Mouse (Mus musculus) kidney, embryonic 16.5 days (tissue): ENCODE data around the gene Vps13c. TPM values are rescaled to one million over a fixed set of nuclear protein-coding genes. Genes with fewer than 3 reads are reported as not detected.

ENCODE experiments used
- ATAC-seq: fragments of 200-750 bp; cut with Nextera tagmentation; 2 replicates; pipeline ENCODE4 v1.8.0; 2017; ENCODE audit warnings: moderate TSS enrichment; ENCODE audit not compliant: low FRiP score, low TSS enrichment
- H3K27ac ChIP-seq: fragments of 300-500 bp; sonication (generic); 2 replicates; pipeline ENCODE4 v1.5.1; 2014; ENCODE audit warnings: low read length
- H3K27me3 ChIP-seq: fragments of 300-500 bp; sonication (generic); 2 replicates; pipeline ENCODE4 v1.6.1; 2014; ENCODE audit warnings: low read length, control low read depth, mixed read lengths; ENCODE audit not compliant: insufficient read depth
- H3K36me3 ChIP-seq: fragments of 300-500 bp; sonication (generic); 2 replicates; pipeline ENCODE4 v1.6.1; 2014; ENCODE audit warnings: low read length, control low read depth, mixed read lengths; ENCODE audit not compliant: insufficient read depth
- H3K4me1 ChIP-seq: fragments of 300-500 bp; sonication (generic); 2 replicates; pipeline ENCODE4 v1.6.1; 2014; ENCODE audit warnings: low read length, control low read depth, mixed read lengths; ENCODE audit not compliant: insufficient read depth
- H3K4me2 ChIP-seq: fragments of 300-500 bp; sonication (generic); replicated peaks from 2 replicates; pipeline ENCODE4 v1.6.1; 2014; ENCODE audit warnings: low read depth, low read length
- H3K4me3 ChIP-seq: fragments of 300-500 bp; sonication (generic); 2 replicates; pipeline ENCODE4 v1.5.1; 2014; ENCODE audit warnings: mild to moderate bottlenecking, low read length
- H3K9ac ChIP-seq: fragments of 300-500 bp; sonication (generic); replicated peaks from 2 replicates; pipeline ENCODE4 v1.6.1; 2014; ENCODE audit warnings: low read length
- H3K9me3 ChIP-seq: fragments of 300-500 bp; sonication (generic); 2 replicates; pipeline ENCODE4 v1.6.1; 2016; ENCODE audit warnings: low read length, control low read depth
- WGBS: fragments of 180-500 bp; shearing (Covaris S2); extraction: QIAGEN DNeasy Blood & Tissue Kit; methylation state at CpG from one replicate; pipeline ENCODE4 v1.1.7; 2014; 5-methylcytosine and 5-hydroxymethylcytosine counted together
- polyA plus RNA-seq: library from polyadenylated mRNA; unstranded; fragments of >200 nt; fragmentation: Nextera tagmentation; extraction: Ambion mirVana; gene quantifications from 2 replicates; pipeline ENCODE4 v1.2.1, GENCODE M21; 2015

Gene Vps13c
- polyA plus RNA-seq, 1 experiment from 2014 or later = 3.2 TPM

DNA sequence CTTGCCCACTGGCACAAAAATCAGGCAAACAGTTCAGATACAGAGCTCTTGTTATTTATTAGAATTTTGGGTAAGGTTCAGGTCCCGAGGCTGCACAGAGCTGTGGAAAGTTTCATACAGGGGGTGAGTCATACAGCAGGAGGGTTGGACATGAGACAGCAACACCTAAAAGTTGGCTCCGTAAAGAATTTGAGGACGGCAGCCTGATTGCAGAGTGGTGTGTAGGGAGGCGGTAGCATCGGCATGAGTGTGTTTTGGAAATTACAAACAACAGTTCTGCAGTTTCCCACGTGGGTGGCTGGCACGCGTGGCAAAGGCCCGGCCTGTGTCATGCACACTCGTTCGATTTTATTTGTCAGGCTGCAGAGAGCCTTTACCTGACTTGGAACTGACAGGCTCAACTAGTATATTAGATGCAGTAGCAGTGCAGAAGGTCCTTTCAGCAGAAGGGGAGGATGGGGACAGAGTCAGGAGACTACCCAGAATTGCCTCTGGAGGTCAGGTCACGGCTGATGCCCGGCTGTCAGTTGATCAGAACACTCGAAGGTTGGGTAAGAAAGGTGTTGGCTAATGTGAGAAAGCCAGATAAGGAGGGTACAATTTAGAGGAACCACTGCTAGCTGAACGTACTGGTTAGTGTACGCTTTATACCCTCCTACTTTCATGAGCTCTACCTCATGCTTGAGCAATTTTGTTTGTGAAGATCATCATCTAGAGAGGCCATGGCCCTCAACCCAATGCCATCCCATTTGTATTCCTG is 29.7 kb downstream of the Vps13c start:
- 79% methylated on average over 16 of the region's 16 CpGs for WGBS
- H3K9ac ChIP-seq = no peak overlapping the region
- no peaks in the 10 kb centered on the region for H3K36me3 ChIP-seq
- H3K4me1 ChIP-seq = peaks cover 10% of the 10 kb centered on the region
- no peaks in the 10 kb centered on the region for H3K27me3 ChIP-seq
- no peak for ATAC-seq
- H3K9me3 ChIP-seq = no peaks in the 10 kb centered on the region
- no peak overlapping the region for H3K27ac ChIP-seq
- no peak overlapping the region for H3K4me3 ChIP-seq
- no peak overlapping the region for H3K4me2 ChIP-seq

DNA sequence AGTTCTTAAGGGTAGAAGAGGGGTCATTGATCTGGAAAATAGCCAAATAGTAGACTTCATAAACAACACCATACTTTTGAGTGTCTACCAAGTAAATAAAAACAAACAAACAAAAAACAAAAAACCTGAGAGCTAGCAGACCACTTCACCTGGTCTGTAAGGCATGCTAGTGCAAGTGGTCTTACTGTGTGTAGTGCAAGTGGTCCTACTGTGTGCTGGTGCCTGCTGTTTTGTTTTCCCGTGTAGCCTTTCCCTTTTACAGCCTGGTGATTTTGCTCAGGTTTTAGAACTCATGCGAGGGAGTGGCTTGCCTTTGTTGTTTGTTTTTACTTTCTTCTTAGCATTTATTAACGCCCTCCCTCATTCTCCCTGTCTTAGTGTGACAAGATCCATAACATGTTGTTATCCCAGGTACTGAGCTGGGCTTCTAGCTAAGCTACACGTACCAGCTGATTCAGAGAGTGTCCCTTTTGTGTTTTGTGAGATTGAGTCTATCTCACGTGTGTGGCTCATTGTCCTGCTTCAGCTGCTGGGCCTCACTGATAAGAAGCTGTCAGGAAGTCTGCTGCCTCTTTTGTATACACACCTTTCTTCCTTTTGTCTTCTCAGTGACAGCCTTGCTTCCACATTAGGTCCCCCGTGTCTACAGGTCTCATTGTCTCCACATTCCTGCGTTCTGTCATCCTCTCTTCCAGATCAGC is 34.5 kb downstream of the Vps13c start:
- no peak overlapping the region for H3K4me3 ChIP-seq
- 0 out of 2 replicates have a peak, but pooled peaks cover 3% of the 10 kb centered on the region for H3K36me3 ChIP-seq
- no peaks in the 10 kb centered on the region; the same call in 1 of the 2 replicates for H3K4me1 ChIP-seq
- no peak for ATAC-seq
- H3K9ac ChIP-seq = no peak overlapping the region
- no peak overlapping the region for H3K27ac ChIP-seq
- no peaks in the 10 kb centered on the region for H3K27me3 ChIP-seq
- no peaks in the 10 kb centered on the region for H3K9me3 ChIP-seq
- no peak overlapping the region for H3K4me2 ChIP-seq
- WGBS = 69% methylated on average over 7 of the region's 7 CpGs

DNA sequence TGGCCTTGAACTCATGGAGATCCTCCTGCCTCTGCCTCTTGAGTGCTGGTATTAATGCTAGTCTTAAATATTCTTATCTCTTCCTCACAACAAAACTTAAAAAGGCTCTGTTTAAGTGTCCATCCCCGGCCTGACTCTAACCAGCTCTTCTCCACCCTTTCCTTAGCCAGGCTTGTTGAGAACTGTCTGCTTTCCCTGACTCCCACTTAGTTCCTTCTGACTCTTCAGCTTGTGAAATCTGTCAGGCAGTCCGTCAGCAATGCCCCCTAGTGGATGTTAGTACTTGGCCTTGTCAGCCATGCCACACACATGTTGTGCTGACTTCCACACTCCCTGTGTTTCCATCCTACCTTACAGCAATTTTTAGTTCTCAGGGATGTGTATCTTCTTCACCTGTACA is 35.1 kb downstream of the Vps13c start:
- no peaks in the 10 kb centered on the region for H3K9me3 ChIP-seq
- WGBS = 56% methylated on average over 2 of the region's 2 CpGs
- no peak for ATAC-seq

DNA sequence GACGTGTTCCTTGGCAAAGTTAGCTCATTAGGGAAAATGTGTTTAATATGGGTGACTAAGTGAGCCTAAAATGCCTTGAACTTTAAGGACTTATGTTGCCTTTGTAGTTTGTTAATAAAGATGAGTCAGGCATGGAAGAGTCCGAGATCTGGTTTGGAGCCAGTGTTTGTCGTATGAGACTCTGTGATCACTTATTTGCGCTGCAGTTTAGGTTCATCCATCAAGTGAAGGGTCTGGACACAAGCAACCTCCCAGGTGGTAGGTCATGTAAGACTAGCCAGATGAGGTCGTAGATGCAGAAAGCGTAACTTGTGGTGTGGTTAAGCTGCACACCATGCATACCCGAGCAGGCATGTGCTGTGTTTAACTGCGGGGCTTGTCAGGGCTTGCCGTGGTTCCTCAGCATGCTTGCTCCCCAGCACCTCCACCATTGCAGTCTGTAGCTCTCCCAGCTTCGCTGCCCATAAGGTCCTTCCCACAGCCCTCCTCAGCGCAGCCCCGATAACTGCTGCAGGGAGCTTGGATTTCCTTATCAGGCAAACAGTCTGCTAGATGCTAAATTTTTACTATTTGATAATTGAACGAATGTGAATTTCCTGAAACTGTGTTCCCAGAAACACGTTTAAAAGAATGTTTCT is 37.0 kb downstream of the Vps13c start:
- Histone ChIP-seq H3K36me3 (0 out of 2 replicates have a peak, but pooled peaks cover 5% of the 10 kb centered on the region), H3K4me2 (no peak overlapping the region), H3K4me1 (no peaks in the 10 kb centered on the region; the same call in 1 of the 2 replicates), H3K9me3 (no peaks in the 10 kb centered on the region), H3K27me3 (no peaks in the 10 kb centered on the region), H3K4me3 (no peak overlapping the region), H3K9ac (no peak overlapping the region), H3K27ac (no peak overlapping the region)
- no peak for ATAC-seq
- WGBS = 44% methylated on average over 14 of the region's 14 CpGs

More for the DNA sequence above, 35.1 kb downstream of the Vps13c start:
- no peak overlapping the region for H3K9ac ChIP-seq
- no peaks in the 10 kb centered on the region; the same call in 1 of the 2 replicates for H3K4me1 ChIP-seq
- H3K36me3 ChIP-seq = 0 out of 2 replicates have a peak, but pooled peaks cover 3% of the 10 kb centered on the region
- H3K27ac ChIP-seq = no peak overlapping the region
- H3K27me3 ChIP-seq = no peaks in the 10 kb centered on the region
- no peak overlapping the region for H3K4me2 ChIP-seq
- no peak overlapping the region for H3K4me3 ChIP-seq

GRCm38 (mm10) chr9:67878197-67878769 is 38.1 kb downstream of the Vps13c start:
- Histone ChIP-seq H3K27me3 (no peaks in the 10 kb centered on the region), H3K9me3 (no peaks in the 10 kb centered on the region), H3K4me2 (no peak overlapping the region), H3K9ac (no peak overlapping the region), H3K4me3 (no peak overlapping the region), H3K4me1 (no peaks in the 10 kb centered on the region), H3K36me3 (0 out of 2 replicates have a peak, but pooled peaks cover 5% of the 10 kb centered on the region), H3K27ac (no peak overlapping the region)
- no peak for ATAC-seq
- 88% methylated on average over 11 of the region's 11 CpGs for WGBS

- Histone ChIP-seq H3K9ac (no peak overlapping the region), H3K9me3 (no peaks in the 10 kb centered on the region), H3K4me3 (no peak overlapping the region), H3K4me1 (no peaks in the 10 kb centered on the region), H3K27me3 (no peaks in the 10 kb centered on the region), H3K27ac (no peak overlapping the region), H3K36me3 (peaks cover 12% of the 10 kb centered on the region), H3K4me2 (no peak overlapping the region)
- no peak for ATAC-seq
- WGBS = 84% methylated on average over 13 of the region's 13 CpGs
These were observed 43.3 kb downstream of the Vps13c start for GRCm38 (mm10) chr9:67883349-67883984.

- 90% methylated on average over 3 of the region's 3 CpGs for WGBS
- Histone ChIP-seq H3K9me3 (no peaks in the 10 kb centered on the region), H3K4me1 (no peaks in the 10 kb centered on the region), H3K4me3 (no peak overlapping the region), H3K36me3 (peaks cover 10% of the 10 kb centered on the region), H3K27me3 (no peaks in the 10 kb centered on the region), H3K27ac (no peak overlapping the region), H3K9ac (no peak overlapping the region), H3K4me2 (no peak overlapping the region)
- no peak for ATAC-seq
These were observed 43.9 kb downstream of the Vps13c start for GRCm38 (mm10) chr9:67884095-67884494.

GRCm38 (mm10) chr9:67886981-67887720 is 47.0 kb downstream of the Vps13c start:
- Histone ChIP-seq H3K9ac (no peak overlapping the region), H3K9me3 (no peaks in the 10 kb centered on the region), H3K4me3 (no peak overlapping the region), H3K36me3 (peaks cover 10% of the 10 kb centered on the region), H3K27me3 (no peaks in the 10 kb centered on the region), H3K4me2 (no peak overlapping the region), H3K4me1 (no peaks in the 10 kb centered on the region), H3K27ac (no peak overlapping the region)
- ATAC-seq = no peak
- 91% methylated on average over 4 of the region's 4 CpGs for WGBS

DNA sequence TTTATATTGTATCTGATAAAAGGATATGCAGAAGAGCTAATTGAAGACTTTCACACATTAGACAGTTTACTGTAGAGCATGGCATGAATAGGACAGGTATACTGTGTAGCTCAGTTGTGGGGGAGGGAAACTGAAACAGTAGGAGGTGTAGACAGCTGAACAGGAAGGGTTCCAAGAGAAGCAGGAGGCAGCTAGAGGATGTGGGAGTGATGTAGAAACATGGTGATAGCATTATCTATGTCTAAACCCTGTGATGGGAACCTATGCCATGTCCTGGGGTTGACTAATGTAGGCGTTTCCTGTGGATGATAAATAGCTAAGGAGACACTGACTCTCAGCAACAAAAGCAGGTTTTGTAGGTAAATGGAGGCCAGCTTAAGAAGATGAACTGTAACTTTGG is 53.3 kb downstream of the Vps13c start:
- no peaks in the 10 kb centered on the region for H3K27me3 ChIP-seq
- H3K4me1 ChIP-seq = no peaks in the 10 kb centered on the region
- H3K4me2 ChIP-seq = no peak overlapping the region
- no peaks in the 10 kb centered on the region for H3K9me3 ChIP-seq
- H3K27ac ChIP-seq = no peak overlapping the region
- ATAC-seq = no peak
- H3K36me3 ChIP-seq = peaks cover 8% of the 10 kb centered on the region; the same call in 1 of the 2 replicates
- H3K4me3 ChIP-seq = no peak overlapping the region
- 82% methylated on average over 1 of the region's 1 CpGs for WGBS
- H3K9ac ChIP-seq = no peak overlapping the region
